Mouse (Mus musculus) lung, postnatal 14 days (tissue): ENCODE measurements at regions not wholly inside any gene's neighbourhood (a gene's known extent, or its start where the extent isn't known, plus 50 kb on each side); places are given as distances from the start of the nearest gene placed in this dataset.

Experiments
- DNase-seq: peaks from one replicate; pipeline ENCODE4 v3.0.0; 2021

GRCm38 (mm10) chr1:152313480-152313879 is 73.0 kb downstream of the Tsen15 start:
- DNase-seq: no peak

- no peak for DNase-seq
These were observed 81.0 kb downstream of the Tsen15 start for GRCm38 (mm10) chr1:152305461-152305860.

- no peak for DNase-seq
These were observed 81.9 kb downstream of the Tsen15 start for GRCm38 (mm10) chr1:152304487-152305130.

- DNase-seq: no peak
These were observed 85.1 kb downstream of the Tsen15 start for GRCm38 (mm10) chr1:152301355-152301754.

- no peak for DNase-seq
These were observed 94.2 kb downstream of the Tsen15 start for GRCm38 (mm10) chr1:152292196-152292736.

GRCm38 (mm10) chr1:152290768-152291167 is 95.7 kb downstream of the Tsen15 start:
- DNase-seq: peak; percentile 85

- no peak for DNase-seq
These were observed 98.7 kb downstream of the Tsen15 start for GRCm38 (mm10) chr1:152287566-152288490.

- DNase-seq: no peak
These were observed 99.8 kb downstream of the Tsen15 start for GRCm38 (mm10) chr1:152286677-152287076.

- DNase-seq: no peak
These were observed 104.4 kb downstream of the Tsen15 start for GRCm38 (mm10) chr1:152282106-152282505.

- no peak for DNase-seq
These were observed 105.3 kb downstream of the Tsen15 start for GRCm38 (mm10) chr1:152281201-152281600.

GRCm38 (mm10) chr1:152280014-152280413 is 106.5 kb downstream of the Tsen15 start:
- no peak for DNase-seq

- no peak for DNase-seq
These were observed 111.5 kb downstream of the Tsen15 start for GRCm38 (mm10) chr1:152275011-152275410.

GRCm38 (mm10) chr1:152273430-152273829 is 113.1 kb downstream of the Tsen15 start:
- no peak for DNase-seq

GRCm38 (mm10) chr1:152269936-152270702 is 116.4 kb downstream of the Tsen15 start:
- DNase-seq: no peak

GRCm38 (mm10) chr1:152266390-152266789 is 120.1 kb downstream of the Tsen15 start:
- DNase-seq: no peak

GRCm38 (mm10) chr1:152264981-152265380 is 121.5 kb downstream of the Tsen15 start:
- DNase-seq: no peak

GRCm38 (mm10) chr1:152261472-152261871 is 125.0 kb downstream of the Tsen15 start:
- DNase-seq: no peak

- no peak for DNase-seq
These were observed 125.5 kb downstream of the Tsen15 start for GRCm38 (mm10) chr1:152260950-152261349.

GRCm38 (mm10) chr1:152258258-152258657 is 128.2 kb downstream of the Tsen15 start:
- no peak for DNase-seq

- no peak for DNase-seq
These were observed 132.6 kb downstream of the Tsen15 start for GRCm38 (mm10) chr1:152253906-152254305.

- no peak for DNase-seq
These were observed 133.0 kb downstream of the Tsen15 start for GRCm38 (mm10) chr1:152253486-152253885.

- DNase-seq: no peak
These were observed 133.7 kb downstream of the Tsen15 start for GRCm38 (mm10) chr1:152252658-152253267.

- DNase-seq: no peak
These were observed 145.5 kb downstream of the Tsen15 start for GRCm38 (mm10) chr1:152241026-152241425.
